Mouse (Mus musculus): ENCODE measurements around the gene Patj. TPM values are rescaled to one million over a fixed set of nuclear protein-coding genes. Genes with fewer than 3 reads are reported as not detected.
"Not testable (repeated sequence)": the region's sequence is repeated elsewhere in the genome, so short reads cannot be mapped to it uniquely, and the experiment has no call there.

Patj gene
- total and polyA plus RNA-seq, 2 experiments from 2014 or later = 4.2 to 12.0 TPM

DNA sequence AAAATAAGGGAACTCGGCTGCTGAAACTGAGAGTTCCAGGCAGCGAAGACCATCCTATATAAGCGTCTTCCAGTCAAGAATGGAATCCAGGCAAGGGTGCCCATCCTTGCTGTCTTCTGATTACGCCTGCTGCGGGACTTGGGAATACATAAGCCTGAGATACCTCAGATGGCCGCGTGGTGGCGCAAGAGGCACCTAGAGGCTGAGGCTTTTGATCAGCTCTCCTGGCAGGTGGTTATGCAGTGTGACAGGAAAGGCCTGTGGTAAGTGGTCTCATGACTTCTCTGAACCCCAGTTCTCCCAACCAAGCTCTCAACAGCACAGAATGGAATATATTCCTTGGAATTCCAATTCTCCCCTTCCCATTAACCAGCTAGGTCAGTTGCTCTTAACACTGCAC lies 326.9 kb downstream of the Patj start:
- no peaks in the 10 kb centered on the region for H3K4me1 ChIP-seq (ENCODE audit: insufficient read depth)
- no peaks in the 10 kb centered on the region for H3K36me3 ChIP-seq (ENCODE audit: insufficient read depth)
- H3K27me3 ChIP-seq (ENCODE audit: insufficient read depth, low read length) = peaks cover 10% of the 10 kb centered on the region
- ATAC-seq (peak; percentile 63), DNase-seq (peak; percentile 76)
- H3K4me2 ChIP-seq (ENCODE audit: low read depth) = no peak overlapping the region
- WGBS = 10% methylated on average over 8 of the region's 8 CpGs
- no peak overlapping the region for H3K9ac ChIP-seq
- H3K9me3 ChIP-seq (ENCODE audit: low read length) = no peaks in the 10 kb centered on the region
- peak; percentile 80 for TF ChIP-seq CTCF (IDR thresholded peaks at IDR 0.05; ENCODE audit: low read depth)
- no peak overlapping the region for H3K27ac ChIP-seq (ENCODE audit: low read depth, low read length)
- H3K4me3 ChIP-seq (ENCODE audit: low read depth, low read length) = no peak overlapping the region

DNA sequence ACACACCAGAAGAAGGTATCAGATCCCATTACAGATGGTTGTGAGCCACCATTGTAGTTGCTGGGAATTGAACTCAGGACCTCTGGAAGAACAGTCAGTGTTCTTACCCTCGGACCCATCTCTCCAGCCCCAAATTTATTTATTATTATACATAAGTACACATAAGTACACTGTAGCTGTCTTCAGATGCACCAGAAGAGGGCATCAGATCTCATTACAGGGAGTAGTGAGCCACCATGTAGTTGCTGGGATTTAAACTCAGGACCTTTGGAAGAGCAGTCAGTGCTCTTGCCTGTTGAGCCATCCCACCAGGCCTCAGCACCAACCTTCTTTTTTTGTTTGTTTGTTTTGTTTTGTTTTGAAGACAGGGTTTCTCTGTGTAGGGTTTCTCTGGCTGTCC lies 329.1 kb downstream of the Patj start:
- not testable (repeated sequence) for ATAC-seq; H3K4me2 ChIP-seq (ENCODE audit: low read depth); H3K9ac ChIP-seq; DNase-seq; H3K4me3 ChIP-seq (ENCODE audit: low read depth, low read length); H3K4me1 ChIP-seq (ENCODE audit: insufficient read depth); H3K27ac ChIP-seq (ENCODE audit: low read depth, low read length); H3K9me3 ChIP-seq (ENCODE audit: low read length); H3K36me3 ChIP-seq (ENCODE audit: insufficient read depth)
- 94% methylated on average over 1 of the region's 1 CpGs for WGBS
- H3K27me3 ChIP-seq (ENCODE audit: insufficient read depth, low read length) = peaks cover 13% of the 10 kb centered on the region

DNA sequence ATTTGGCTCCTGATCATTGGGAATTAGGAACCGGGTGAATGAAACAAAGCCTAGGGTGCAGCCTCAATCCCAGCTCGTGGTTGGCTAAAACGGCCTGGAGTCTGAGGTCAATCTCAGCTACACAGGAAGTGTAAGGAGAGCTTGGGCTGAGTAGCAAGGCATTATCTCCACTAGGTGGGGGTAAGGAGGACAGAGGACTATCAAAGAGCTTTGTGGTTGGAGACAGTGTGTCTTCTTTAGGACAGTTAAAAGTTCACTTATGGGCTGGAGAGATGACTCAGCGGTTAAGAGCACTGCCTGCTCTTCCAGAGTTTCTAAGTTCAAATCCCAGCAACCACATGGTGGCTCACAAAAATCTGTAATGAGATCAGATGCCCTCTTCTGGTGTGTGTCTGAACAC lies 329.9 kb downstream of the Patj start:
- Histone ChIP-seq H3K27me3 (ENCODE audit: insufficient read depth, low read length) (peaks cover 13% of the 10 kb centered on the region), H3K4me1 (ENCODE audit: insufficient read depth) (no peaks in the 10 kb centered on the region), H3K36me3 (ENCODE audit: insufficient read depth) (no peaks in the 10 kb centered on the region), H3K9me3 (ENCODE audit: low read length) (no peaks in the 10 kb centered on the region), H3K27ac (ENCODE audit: low read depth, low read length) (no peak overlapping the region), H3K4me3 (ENCODE audit: low read depth, low read length) (no peak overlapping the region), H3K4me2 (ENCODE audit: low read depth) (no peak overlapping the region), H3K9ac (no peak overlapping the region)
- WGBS = 41% methylated on average over 4 of the region's 4 CpGs
- TF ChIP-seq CTCF (IDR thresholded peaks at IDR 0.05; ENCODE audit: low read depth) = peak; percentile 36; the same call in 1 of the 2 replicates
- DNase-seq = no peak
- ATAC-seq = no peak

DNA sequence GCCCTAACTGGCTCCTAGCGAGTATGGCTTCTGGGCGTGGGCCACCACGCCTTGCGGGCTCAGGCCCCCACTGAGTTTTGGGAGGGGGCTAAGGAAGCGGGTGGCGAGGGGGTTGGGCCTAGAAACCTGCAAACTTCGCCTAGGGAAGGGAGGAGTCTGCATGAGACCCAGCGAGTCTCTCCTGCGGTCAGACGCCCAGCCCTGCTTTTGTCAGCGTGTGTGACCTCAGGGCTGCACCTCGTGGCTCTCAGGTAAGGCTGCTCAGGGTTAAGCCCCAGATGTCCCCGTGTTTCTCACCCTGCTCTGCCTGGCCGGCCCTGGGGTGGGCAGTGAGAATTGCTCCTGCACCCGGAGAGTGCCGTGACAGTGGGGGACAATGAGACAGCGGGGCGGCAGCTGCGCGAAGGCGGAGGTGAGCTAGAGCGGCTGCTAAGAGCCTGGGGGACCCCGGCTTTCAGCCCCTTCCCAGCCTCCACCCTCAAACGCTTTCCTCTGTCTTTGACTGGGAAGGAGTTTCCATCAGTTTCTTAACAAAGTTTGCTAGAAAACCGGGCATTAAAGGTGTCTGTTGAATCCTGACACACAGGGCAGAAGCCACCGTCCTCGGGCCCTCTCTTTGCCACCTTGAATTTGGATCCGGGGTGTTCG lies 331.1 kb downstream of the Patj start, which contains the start of gene L1td1:
Gene L1td1 (plus strand): TSS at position 145 of the 648 bp plus-strand sequence.
- no peak within 1 kb of the TSS for H3K9ac ChIP-seq
- DNase-seq (no peak), ATAC-seq (0 out of 2 replicates have a peak, but pooled peaks have one; percentile 12)
- H3K36me3 ChIP-seq (ENCODE audit: insufficient read depth) = no peaks in the 10 kb centered on the region
- H3K4me1 ChIP-seq (ENCODE audit: insufficient read depth) = no peaks in the 10 kb centered on the region
- no peaks in the 10 kb centered on the region for H3K9me3 ChIP-seq (ENCODE audit: low read length)
- peaks cover 13% of the 10 kb centered on the region for H3K27me3 ChIP-seq (ENCODE audit: insufficient read depth, low read length)
- peak within 1 kb of the TSS; percentile 37 for H3K4me2 ChIP-seq (ENCODE audit: low read depth)
- TF ChIP-seq CTCF (IDR thresholded peaks at IDR 0.05; ENCODE audit: low read depth) = no peak
- no peak within 1 kb of the TSS for H3K27ac ChIP-seq (ENCODE audit: low read depth, low read length)
- peak within 1 kb of the TSS; percentile 16; the same call in 1 of the 2 replicates for H3K4me3 ChIP-seq (ENCODE audit: low read depth, low read length)
- WGBS = 5% methylated on average over 29 of the region's 29 CpGs

DNA sequence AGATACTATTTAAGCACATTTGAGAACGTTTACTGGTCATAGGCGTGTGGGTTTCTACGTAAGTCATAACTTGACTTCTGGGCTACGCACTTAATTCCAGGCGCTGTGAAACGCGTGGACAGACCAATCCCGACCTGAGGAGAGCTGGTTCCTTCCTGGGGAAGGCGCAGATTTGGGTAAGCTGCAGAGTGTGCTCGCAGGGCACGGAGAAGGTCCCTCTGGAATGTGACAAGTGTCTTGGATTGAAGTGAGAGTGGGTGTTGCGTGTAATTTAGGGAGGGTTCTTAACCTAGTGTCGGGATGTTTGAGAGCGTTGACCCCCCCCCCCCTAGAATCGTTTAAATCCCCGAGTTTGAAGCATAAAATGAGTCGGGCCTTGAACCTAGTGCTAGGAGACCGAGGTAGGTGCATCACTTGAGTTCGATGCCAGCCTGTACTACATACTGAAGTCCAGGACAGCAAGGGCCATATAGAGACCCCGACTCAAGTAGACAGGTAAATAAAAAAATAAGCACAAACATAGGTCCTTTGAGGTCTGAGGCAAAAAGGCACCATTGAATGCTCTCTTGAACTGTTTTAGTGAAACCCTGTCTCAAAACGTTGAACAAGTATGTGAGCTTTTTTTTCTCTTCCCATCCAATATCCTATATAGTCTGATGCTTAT lies 331.8 kb downstream of the Patj start:
- no peak for DNase-seq
- no peak for TF ChIP-seq CTCF (IDR thresholded peaks at IDR 0.05; ENCODE audit: low read depth)
- no peak overlapping the region for H3K9ac ChIP-seq
- no peaks in the 10 kb centered on the region for H3K4me1 ChIP-seq (ENCODE audit: insufficient read depth)
- 8% methylated on average over 21 of the region's 21 CpGs for WGBS
- H3K27me3 ChIP-seq (ENCODE audit: insufficient read depth, low read length) = peaks cover 13% of the 10 kb centered on the region
- peak overlapping the region; percentile 27 for H3K4me2 ChIP-seq (ENCODE audit: low read depth)
- H3K36me3 ChIP-seq (ENCODE audit: insufficient read depth) = no peaks in the 10 kb centered on the region
- ATAC-seq = no peak
- H3K4me3 ChIP-seq (ENCODE audit: low read depth, low read length) = peak overlapping the region; percentile 16; the same call in 1 of the 2 replicates
- H3K9me3 ChIP-seq (ENCODE audit: low read length) = no peaks in the 10 kb centered on the region
- no peak overlapping the region for H3K27ac ChIP-seq (ENCODE audit: low read depth, low read length)

DNA sequence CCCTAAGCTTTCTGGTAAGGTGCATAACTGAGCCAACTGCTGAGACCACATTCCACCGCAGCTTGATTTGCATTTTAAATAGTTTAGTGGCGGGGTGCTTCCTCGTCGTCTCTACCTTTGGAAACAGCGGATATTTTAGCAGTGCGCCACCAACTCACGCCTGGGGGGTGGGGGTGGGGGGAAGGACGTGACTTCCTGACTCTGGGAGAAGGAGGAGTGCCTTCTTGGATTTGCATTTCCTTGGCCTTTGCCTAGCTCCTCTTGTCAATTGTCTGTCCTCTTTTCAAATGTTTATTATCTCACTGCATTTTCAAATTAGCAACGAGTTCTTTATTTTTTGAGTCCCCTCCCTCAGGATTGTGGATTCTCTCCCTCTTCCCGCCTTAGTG lies 332.4 kb downstream of the Patj start:
- DNase-seq = no peak

DNA sequence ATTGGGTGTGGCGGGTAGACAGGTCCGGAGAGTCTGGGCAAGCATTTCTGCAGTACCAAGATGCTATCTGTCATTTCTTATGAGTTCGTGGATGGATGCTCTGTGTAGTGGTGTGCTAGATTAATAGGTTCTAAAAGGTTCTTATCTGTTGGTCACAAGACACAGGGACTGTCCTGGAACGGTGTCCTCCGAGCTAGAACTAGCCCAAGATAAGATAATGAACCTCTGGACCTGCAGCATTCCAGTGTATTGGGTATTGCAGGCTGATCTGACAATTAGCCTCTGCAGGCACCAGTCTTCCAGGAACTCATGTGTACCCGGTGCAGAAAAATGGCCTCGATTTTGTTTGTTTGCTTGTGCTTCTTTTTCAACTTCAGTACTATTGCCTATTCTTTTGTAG lies 333.1 kb downstream of the Patj start:
- no peak overlapping the region for H3K4me2 ChIP-seq (ENCODE audit: low read depth)
- no peak for ATAC-seq
- no peak overlapping the region for H3K4me3 ChIP-seq (ENCODE audit: low read depth, low read length)
- no peak for TF ChIP-seq CTCF (IDR thresholded peaks at IDR 0.05; ENCODE audit: low read depth)
- no peaks in the 10 kb centered on the region for H3K4me1 ChIP-seq (ENCODE audit: insufficient read depth)
- H3K9ac ChIP-seq = no peak overlapping the region
- no peaks in the 10 kb centered on the region for H3K36me3 ChIP-seq (ENCODE audit: insufficient read depth)
- no peak overlapping the region for H3K27ac ChIP-seq (ENCODE audit: low read depth, low read length)
- no peaks in the 10 kb centered on the region for H3K9me3 ChIP-seq (ENCODE audit: low read length)
- 67% methylated on average over 7 of the region's 7 CpGs for WGBS
- no peak for DNase-seq
- peaks cover 13% of the 10 kb centered on the region for H3K27me3 ChIP-seq (ENCODE audit: insufficient read depth, low read length)

More for the DNA sequence above, 332.4 kb downstream of the Patj start:
- no peaks in the 10 kb centered on the region for H3K4me1 ChIP-seq (ENCODE audit: insufficient read depth)
- no peak overlapping the region for H3K4me3 ChIP-seq (ENCODE audit: low read depth, low read length)
- H3K27me3 ChIP-seq (ENCODE audit: insufficient read depth, low read length) = peaks cover 13% of the 10 kb centered on the region
- WGBS = under 1% methylated on average over 10 of the region's 10 CpGs
- H3K27ac ChIP-seq (ENCODE audit: low read depth, low read length) = no peak overlapping the region
- no peaks in the 10 kb centered on the region for H3K36me3 ChIP-seq (ENCODE audit: insufficient read depth)
- no peak for ATAC-seq
- H3K4me2 ChIP-seq (ENCODE audit: low read depth) = peak overlapping the region; percentile 27
- TF ChIP-seq CTCF (IDR thresholded peaks at IDR 0.05; ENCODE audit: low read depth) = no peak
- H3K9ac ChIP-seq = no peak overlapping the region
- H3K9me3 ChIP-seq (ENCODE audit: low read length) = no peaks in the 10 kb centered on the region

All from forebrain, postnatal 0 days (tissue).